Mouse (Mus musculus) liver, embryonic 14.5 days (tissue): ENCODE data around the gene Chchd10.

ENCODE experiments used
- CTCF ChIP-seq: IDR thresholded peaks from 2 replicates; pipeline ENCODE4 v1.5.1; 2016; ENCODE audit warnings: antibody characterized with exemption, low read depth, control low read depth
- EP300 ChIP-seq: IDR thresholded peaks from 2 replicates; pipeline ENCODE4 v1.6.1; 2016; ENCODE audit warnings: antibody characterized with exemption, low read depth

GRCm38 (mm10) chr10:75894601-75895000, 38.3 kb upstream of the Chchd10 start:
- TF ChIP-seq CTCF (no peak), EP300 (no peak)
